Mouse (Mus musculus): ENCODE results near the gene Gm49380.

Gene Gm49380

GRCm38 (mm10) chr9:44093612-44094503 is 19.4 kb downstream of the Gm49380 start:
- in situ Hi-C loops (cut with MboI) = no loop called here

GRCm38 (mm10) chr9:44088877-44089608 is 24.3 kb downstream of the Gm49380 start:
- in situ Hi-C loops (cut with MboI) = no loop called here

- in situ Hi-C loops (cut with MboI) = no loop called here
Measured at GRCm38 (mm10) chr9:44087761-44088455, 25.4 kb downstream of the Gm49380 start.

- in situ Hi-C loops (cut with MboI) = no loop called here
Measured at GRCm38 (mm10) chr9:44086960-44087359, 26.3 kb downstream of the Gm49380 start.

- in situ Hi-C loops (cut with MboI) = no loop called here
Measured at GRCm38 (mm10) chr9:44085741-44086665, 27.3 kb downstream of the Gm49380 start.

GRCm38 (mm10) chr9:44085276-44085675 is 28.0 kb downstream of the Gm49380 start:
- in situ Hi-C loops (cut with MboI) = no loop called here

GRCm38 (mm10) chr9:44084659-44085229 is 28.6 kb downstream of the Gm49380 start:
- in situ Hi-C loops (cut with MboI) = no loop called here

GRCm38 (mm10) chr9:44084236-44084635 is 29.1 kb downstream of the Gm49380 start:
- in situ Hi-C loops (cut with MboI) = no loop called here

- in situ Hi-C loops (cut with MboI) = no loop called here
Measured at GRCm38 (mm10) chr9:44083392-44084121, 29.7 kb downstream of the Gm49380 start.

GRCm38 (mm10) chr9:44082266-44082665 is 31.0 kb downstream of the Gm49380 start:
- in situ Hi-C loops (cut with MboI) = no loop called here

GRCm38 (mm10) chr9:44081581-44081980 is 31.7 kb downstream of the Gm49380 start:
- in situ Hi-C loops (cut with MboI) = no loop called here

- in situ Hi-C loops (cut with MboI) = no loop called here
Measured at GRCm38 (mm10) chr9:44080953-44081352, 32.3 kb downstream of the Gm49380 start.

GRCm38 (mm10) chr9:44079997-44080780 is 33.1 kb downstream of the Gm49380 start:
- in situ Hi-C loops (cut with MboI) = no loop called here

- in situ Hi-C loops (cut with MboI) = no loop called here
Measured at GRCm38 (mm10) chr9:44078955-44079756, 34.1 kb downstream of the Gm49380 start.

GRCm38 (mm10) chr9:44078136-44078797 is 35.0 kb downstream of the Gm49380 start:
- in situ Hi-C loops (cut with MboI) = no loop called here

- in situ Hi-C loops (cut with MboI) = no loop called here
Measured at GRCm38 (mm10) chr9:44077266-44077910, 35.9 kb downstream of the Gm49380 start.

- in situ Hi-C loops (cut with MboI) = no loop called here
Measured at GRCm38 (mm10) chr9:44076764-44077120, 36.6 kb downstream of the Gm49380 start.

All from mature B cell (primary cell).